Mouse (Mus musculus): Measurements from ENCODE around the gene Ifnar1. TPM values are rescaled to one million over a fixed set of nuclear protein-coding genes. Genes with fewer than 3 reads are reported as not detected.

Gene Ifnar1
- polyA plus RNA-seq, 1 experiment from 2014 or later, result 43.9 TPM

DNA sequence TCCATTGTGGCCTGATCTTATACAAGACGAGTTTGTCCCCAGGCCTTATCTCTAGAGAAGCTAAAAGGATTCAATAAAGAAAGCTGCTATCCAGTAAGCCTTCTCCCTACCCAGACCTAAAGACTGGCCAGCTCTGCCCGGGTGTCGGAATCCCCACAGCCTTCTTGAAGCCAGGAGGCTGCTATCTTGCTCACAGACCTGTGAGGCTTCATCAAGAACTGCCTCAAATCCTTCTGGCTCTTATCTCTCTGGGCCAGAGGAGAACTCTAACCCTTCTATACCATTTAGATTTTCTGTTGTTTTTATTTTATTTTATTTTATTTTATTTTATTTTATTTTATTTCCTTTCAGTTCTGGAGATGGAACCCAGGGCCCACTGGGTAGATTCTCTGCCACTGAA lies 52.0 kb downstream of the Ifnar1 start:
- H3K4me1 ChIP-seq, result peaks cover 48% of the 10 kb centered on the region
- H3K27ac ChIP-seq, result no peak overlapping the region
- H3K27me3 ChIP-seq (ENCODE audit: insufficient read depth, poor library complexity, severe bottlenecking), result no peaks in the 10 kb centered on the region
- WGBS, result 45% methylated on average over 3 of the region's 3 CpGs
- no peaks in the 10 kb centered on the region for H3K9me3 ChIP-seq
- H3K36me3 ChIP-seq, result no peaks in the 10 kb centered on the region
- H3K4me3 ChIP-seq, result no peak overlapping the region
- DNase-seq (ENCODE audit: low spot score), result no peak

DNA sequence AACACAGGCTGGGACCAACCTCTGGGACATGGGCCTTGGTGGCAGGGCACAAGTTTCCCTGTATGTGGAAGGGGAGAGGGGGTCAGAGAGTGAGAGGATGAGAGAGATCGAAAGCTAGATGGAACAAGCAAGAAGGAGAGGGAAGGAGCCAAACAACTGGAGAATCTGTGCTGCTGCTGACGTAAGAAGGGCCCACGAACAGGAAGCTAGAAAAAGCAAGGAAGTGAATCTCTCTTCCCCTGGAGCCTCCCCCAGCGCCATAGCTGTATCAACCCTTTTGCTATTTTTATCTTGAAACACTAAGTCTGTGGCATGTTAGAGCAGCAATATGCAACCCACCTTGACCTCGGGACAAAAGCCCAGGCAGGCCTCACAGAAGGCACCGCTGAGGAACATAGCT lies 53.0 kb downstream of the Ifnar1 start:
- peaks cover 40% of the 10 kb centered on the region for H3K4me1 ChIP-seq
- WGBS, result 46% methylated on average over 6 of the region's 6 CpGs
- H3K4me3 ChIP-seq, result no peak overlapping the region
- no peak for DNase-seq (ENCODE audit: low spot score)
- H3K27me3 ChIP-seq (ENCODE audit: insufficient read depth, poor library complexity, severe bottlenecking), result no peaks in the 10 kb centered on the region
- no peaks in the 10 kb centered on the region for H3K36me3 ChIP-seq
- peak overlapping the region; percentile 74 for H3K27ac ChIP-seq
- no peaks in the 10 kb centered on the region for H3K9me3 ChIP-seq

DNA sequence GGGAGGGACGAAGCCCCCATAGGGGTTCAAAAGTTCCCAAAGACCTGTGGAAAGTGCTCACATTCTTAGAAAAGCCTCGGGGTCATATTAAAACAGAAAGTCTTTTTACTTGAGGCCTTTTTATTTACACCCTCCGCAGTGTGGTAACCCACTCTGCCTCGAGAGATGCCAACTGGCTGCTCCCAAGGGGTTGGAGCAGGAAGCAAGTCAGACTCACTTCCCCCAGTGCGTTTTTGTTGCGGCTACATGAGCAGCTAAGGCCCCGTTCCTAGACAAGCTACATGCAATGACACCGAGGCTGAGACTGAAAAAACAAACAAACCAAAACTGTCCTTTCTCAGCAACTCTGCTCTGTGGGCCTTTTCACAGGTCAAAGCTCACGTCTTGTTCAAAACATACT lies 53.5 kb downstream of the Ifnar1 start:
- Histone ChIP-seq H3K27me3 (ENCODE audit: insufficient read depth, poor library complexity, severe bottlenecking) (no peaks in the 10 kb centered on the region), H3K4me3 (no peak overlapping the region), H3K9me3 (no peaks in the 10 kb centered on the region), H3K27ac (peak overlapping the region; percentile 74), H3K4me1 (peaks cover 36% of the 10 kb centered on the region), H3K36me3 (no peaks in the 10 kb centered on the region)
- 63% methylated on average over 9 of the region's 9 CpGs for WGBS
- no peak for DNase-seq (ENCODE audit: low spot score)

DNA sequence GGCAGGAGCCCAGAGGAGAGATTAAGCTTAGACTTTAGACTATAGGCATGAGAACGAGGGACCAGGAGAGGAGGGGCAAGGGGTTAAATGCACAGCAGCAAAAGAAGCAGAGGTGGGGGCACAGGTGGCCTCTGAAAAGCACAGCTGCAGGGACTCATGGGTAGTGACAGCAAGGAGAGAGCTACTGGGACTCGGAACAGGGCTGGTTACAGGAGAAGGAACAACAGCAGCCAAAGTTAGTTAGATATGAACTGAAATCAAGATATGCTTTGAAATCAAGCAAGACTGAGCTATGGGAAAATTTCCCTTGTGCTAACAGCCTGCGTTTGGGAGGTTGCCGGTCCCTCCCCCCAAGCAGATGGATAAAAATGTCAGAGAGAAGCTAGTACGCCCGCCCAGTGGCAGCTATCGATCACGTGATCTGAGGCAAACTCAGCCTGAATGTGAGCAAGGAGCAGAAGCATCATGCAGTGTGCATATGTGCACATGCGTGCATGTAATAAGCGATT lies 56.6 kb downstream of the Ifnar1 start:
- Histone ChIP-seq H3K4me1 (peaks cover 37% of the 10 kb centered on the region), H3K27ac (peak overlapping the region; percentile 53; the same call in 1 of the 2 replicates), H3K36me3 (no peaks in the 10 kb centered on the region), H3K27me3 (ENCODE audit: insufficient read depth, poor library complexity, severe bottlenecking) (no peaks in the 10 kb centered on the region), H3K9me3 (no peaks in the 10 kb centered on the region), H3K4me3 (peak overlapping the region; percentile 28; the same call in 1 of the 2 replicates)
- DNase-seq (ENCODE audit: low spot score), result no peak
- 35% methylated on average over 10 of the region's 10 CpGs for WGBS

DNA sequence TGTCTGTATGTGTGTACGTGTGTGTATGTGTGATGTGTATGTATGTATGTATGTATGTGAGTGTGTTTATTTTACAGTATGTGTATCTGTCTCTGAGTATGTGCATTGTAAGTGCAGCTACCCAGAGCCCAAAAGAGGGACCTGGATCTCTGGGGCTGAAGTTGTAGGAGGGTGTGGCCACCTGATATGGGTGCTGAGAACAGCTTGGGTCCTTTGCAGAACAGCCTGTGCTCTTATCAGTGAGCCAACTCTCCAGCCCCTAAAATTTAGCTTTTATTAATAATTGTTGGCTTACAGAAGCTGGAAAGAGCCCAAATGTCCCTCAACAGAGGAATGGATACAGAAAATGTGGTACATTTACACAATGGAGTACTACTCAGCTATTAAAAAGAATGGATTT lies 58.6 kb downstream of the Ifnar1 start:
- Histone ChIP-seq H3K36me3 (no peaks in the 10 kb centered on the region), H3K27ac (no peak overlapping the region), H3K4me1 (peaks cover 41% of the 10 kb centered on the region), H3K4me3 (no peak overlapping the region), H3K9me3 (no peaks in the 10 kb centered on the region), H3K27me3 (ENCODE audit: insufficient read depth, poor library complexity, severe bottlenecking) (no peaks in the 10 kb centered on the region)
- no peak for DNase-seq (ENCODE audit: low spot score)
- WGBS, result 96% methylated on average over 1 of the region's 1 CpGs

DNA sequence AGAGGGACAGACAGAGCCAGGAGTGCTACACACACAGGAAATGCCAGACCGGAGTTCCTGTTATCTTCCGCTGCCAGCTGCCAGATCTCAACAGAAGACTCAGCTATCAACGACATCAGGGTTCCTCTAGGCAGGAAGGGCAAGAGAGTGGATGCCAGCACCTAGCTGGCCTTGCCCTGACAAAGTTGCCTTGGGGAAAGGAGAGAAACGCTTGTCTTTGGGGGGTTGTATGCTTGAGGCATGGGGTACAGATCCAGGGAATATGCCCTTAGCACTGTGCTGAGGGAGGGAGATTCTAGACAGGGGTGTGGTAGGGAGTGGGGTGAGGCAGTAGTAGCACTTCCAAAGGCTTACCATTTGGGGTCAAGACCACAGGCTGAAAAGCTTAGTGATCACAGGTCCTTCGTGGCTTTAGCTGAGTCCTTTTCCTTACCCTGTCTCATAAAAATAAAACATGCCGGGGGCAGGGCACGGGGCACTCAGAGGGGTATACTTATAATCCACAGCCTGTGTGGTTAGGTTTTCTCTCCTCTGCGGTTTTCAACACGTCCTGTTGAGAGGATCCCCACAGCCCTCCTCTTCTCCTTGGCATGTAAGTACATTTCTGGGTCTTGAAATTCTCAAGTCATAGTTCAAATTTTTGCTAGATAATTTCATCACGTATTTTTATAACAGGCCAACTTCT lies 60.7 kb downstream of the Ifnar1 start:
- Histone ChIP-seq H3K4me3 (0 out of 2 replicates have a peak overlapping the region, but pooled peaks have one; percentile 3), H3K27ac (peak overlapping the region; percentile 99)
- no peak for DNase-seq (ENCODE audit: low spot score)

DNA sequence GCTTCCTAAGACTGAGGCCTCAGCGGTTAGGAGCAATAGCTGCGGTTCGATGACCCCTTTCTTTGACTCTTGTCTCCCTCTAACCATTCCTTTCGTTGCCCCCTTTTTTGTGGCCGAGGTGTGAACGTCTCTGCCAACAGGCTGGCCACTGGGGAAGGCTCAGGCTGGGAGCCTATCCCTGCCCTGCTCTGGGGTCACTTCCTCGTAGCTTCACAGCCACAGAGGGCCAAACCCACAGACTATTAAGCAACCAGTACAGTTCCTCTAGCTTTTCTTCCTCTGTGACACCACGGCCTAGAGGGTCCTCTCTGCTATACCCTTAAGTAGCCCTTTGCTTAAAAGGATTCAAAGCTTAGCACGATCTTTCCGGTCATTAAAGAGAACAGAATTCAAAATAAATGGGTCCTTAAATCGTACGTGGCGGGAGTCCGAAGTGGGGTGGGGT lies 61.4 kb downstream of the Ifnar1 start:
- H3K36me3 ChIP-seq, result 0 out of 2 replicates have a peak, but pooled peaks cover 4% of the 10 kb centered on the region
- WGBS, result 13% methylated on average over 14 of the region's 14 CpGs
- peak overlapping the region; percentile 96 for H3K4me3 ChIP-seq
- peak overlapping the region; percentile 99 for H3K27ac ChIP-seq
- H3K9me3 ChIP-seq, result no peaks in the 10 kb centered on the region
- peaks cover 58% of the 10 kb centered on the region for H3K4me1 ChIP-seq
- no peaks in the 10 kb centered on the region for H3K27me3 ChIP-seq (ENCODE audit: insufficient read depth, poor library complexity, severe bottlenecking)
- no peak for DNase-seq (ENCODE audit: low spot score)

More for the DNA sequence above, 60.7 kb downstream of the Ifnar1 start:
- H3K4me1 ChIP-seq, result peaks cover 55% of the 10 kb centered on the region
- H3K27me3 ChIP-seq (ENCODE audit: insufficient read depth, poor library complexity, severe bottlenecking), result no peaks in the 10 kb centered on the region
- WGBS, result 45% methylated on average over 10 of the region's 10 CpGs
- 0 out of 2 replicates have a peak, but pooled peaks cover 4% of the 10 kb centered on the region for H3K36me3 ChIP-seq
- no peaks in the 10 kb centered on the region for H3K9me3 ChIP-seq

DNA sequence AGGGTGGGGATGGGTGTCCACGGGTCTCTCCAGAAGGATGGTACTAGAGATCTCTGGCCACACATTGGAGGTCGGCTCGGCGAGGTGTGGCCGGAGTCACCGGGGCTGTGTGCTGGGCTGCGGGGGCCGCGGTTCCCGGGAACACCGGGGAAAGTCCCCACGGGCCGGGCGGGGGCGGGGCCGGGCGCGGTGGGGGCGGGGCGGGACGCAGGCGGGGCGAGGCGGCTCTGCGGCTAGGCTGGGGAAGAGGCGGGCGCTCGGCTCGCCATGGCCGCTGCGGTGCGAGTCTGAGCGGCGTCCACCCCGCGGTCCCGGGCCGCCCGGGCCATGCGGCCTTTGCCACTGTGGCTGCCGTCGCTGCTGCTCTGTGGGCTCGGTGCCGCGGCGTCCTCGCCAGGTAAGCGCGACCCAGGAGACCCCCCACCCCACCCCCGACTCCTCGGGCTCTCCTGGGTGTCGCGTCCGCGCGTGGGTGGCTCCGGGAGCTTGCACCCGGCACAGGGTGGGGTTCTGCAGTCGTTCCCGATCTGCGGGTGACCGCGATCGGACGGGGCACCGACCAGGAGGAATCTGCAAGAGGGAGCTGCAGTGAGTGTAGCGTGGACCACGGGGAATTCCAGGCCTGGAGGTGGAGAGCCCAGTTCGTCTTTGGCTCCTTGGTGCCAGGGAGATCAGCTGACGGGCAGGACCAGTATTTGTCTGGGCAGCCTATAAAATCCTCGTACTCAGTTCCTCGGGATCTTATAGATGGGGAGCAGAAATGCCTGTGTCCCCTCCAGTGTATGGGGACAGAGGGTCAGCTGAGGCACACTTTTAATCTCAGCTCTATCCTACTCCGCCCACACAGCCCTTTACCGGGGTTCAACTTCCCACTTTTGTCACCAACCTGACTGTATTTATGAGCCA lies 62.1 kb downstream of the Ifnar1 start, which contains the start of gene Ifngr2:
Gene Ifngr2, plus strand, starts transcription at position 237 of the 906 bp plus-strand sequence.
- WGBS, result under 1% methylated on average over 53 of the region's 74 CpGs
- peak within 1 kb of the TSS; percentile 96 for H3K4me3 ChIP-seq
- no peaks in the 10 kb centered on the region for H3K27me3 ChIP-seq (ENCODE audit: insufficient read depth, poor library complexity, severe bottlenecking)
- peak within 1 kb of the TSS; percentile 99 for H3K27ac ChIP-seq
- 0 out of 2 replicates have a peak, but pooled peaks cover 4% of the 10 kb centered on the region for H3K36me3 ChIP-seq
- H3K9me3 ChIP-seq, result no peaks in the 10 kb centered on the region
- H3K4me1 ChIP-seq, result peaks cover 63% of the 10 kb centered on the region
- no peak for DNase-seq (ENCODE audit: low spot score)

DNA sequence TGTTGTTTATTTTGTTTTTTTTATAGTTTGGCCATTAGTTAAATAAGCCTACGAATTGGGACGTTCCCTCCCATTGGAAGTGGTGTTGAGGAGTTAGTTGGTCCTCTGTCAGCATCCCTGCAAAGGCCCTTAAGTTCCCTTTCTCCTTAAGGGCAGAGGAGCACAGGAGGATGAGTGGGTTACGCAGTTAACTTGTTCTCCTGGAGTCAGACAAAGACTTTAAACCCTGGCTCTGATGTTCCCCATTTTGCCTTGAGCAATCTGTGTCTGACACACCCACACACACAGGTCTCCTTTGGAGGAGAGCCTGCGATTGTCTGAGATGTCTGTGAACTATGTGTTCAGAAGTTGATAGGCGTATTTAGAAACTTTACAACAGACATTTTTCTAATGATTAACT lies 62.9 kb downstream of the Ifnar1 start:
- 49% methylated on average over 5 of the region's 5 CpGs for WGBS
- peak overlapping the region; percentile 99 for H3K27ac ChIP-seq

DNA sequence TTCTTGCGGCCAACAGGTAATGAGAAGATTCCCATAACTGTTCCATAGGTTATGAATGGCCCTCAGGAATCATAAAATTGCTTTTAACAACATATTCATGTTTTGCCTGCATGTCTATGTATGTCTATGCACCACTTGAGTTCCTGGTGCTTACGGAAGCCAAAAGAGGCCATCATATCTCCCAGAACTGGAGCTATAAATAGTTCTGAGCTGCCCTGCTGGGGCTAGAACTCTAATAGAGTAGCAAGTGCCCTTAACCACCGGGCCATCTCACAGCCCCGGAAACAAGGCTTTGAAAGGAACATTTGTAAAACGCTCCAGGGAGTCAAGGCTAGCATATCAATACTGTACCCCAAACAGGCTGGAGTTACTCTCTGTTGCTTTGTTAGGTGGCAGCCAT lies 63.5 kb downstream of the Ifnar1 start:
- no peak for DNase-seq (ENCODE audit: low spot score)
- Histone ChIP-seq H3K4me1 (peaks cover 77% of the 10 kb centered on the region), H3K9me3 (no peaks in the 10 kb centered on the region), H3K4me3 (peak overlapping the region; percentile 96), H3K36me3 (peaks cover 10% of the 10 kb centered on the region; the same call in 1 of the 2 replicates), H3K27ac (peak overlapping the region; percentile 99), H3K27me3 (ENCODE audit: insufficient read depth, poor library complexity, severe bottlenecking) (no peaks in the 10 kb centered on the region)
- WGBS, result 35% methylated on average over 5 of the region's 5 CpGs

More for the DNA sequence above, 62.9 kb downstream of the Ifnar1 start:
- DNase-seq (ENCODE audit: low spot score), result no peak
- Histone ChIP-seq H3K4me1 (peaks cover 71% of the 10 kb centered on the region), H3K9me3 (no peaks in the 10 kb centered on the region), H3K4me3 (peak overlapping the region; percentile 96), H3K36me3 (peaks cover 9% of the 10 kb centered on the region; the same call in 1 of the 2 replicates), H3K27me3 (ENCODE audit: insufficient read depth, poor library complexity, severe bottlenecking) (no peaks in the 10 kb centered on the region)

DNA sequence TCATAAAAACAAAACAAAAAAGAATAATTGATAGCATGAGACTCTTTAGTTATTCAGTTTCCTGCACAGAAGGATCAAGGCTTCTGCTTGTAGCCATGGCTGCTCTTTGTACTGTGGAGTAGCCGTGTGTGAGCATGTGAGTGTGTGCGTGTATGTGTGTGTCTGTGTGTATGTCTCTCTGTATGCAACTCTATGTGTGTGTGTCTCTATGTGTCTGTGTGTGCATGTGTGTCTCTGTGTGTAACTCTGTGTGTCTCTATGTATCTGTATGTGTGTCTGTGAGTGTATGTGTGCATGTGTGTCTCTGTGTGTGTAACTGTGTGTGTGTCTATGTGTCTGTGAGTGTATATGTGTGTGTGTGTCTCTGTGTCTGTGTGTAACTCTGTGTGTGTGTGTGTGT lies 64.0 kb downstream of the Ifnar1 start:
- H3K27me3 ChIP-seq (ENCODE audit: insufficient read depth, poor library complexity, severe bottlenecking), result no peaks in the 10 kb centered on the region
- peak overlapping the region; percentile 96 for H3K4me3 ChIP-seq
- H3K9me3 ChIP-seq, result no peaks in the 10 kb centered on the region
- DNase-seq (ENCODE audit: low spot score), result no peak
- peaks cover 10% of the 10 kb centered on the region; the same call in 1 of the 2 replicates for H3K36me3 ChIP-seq
- WGBS, result 68% methylated on average over 2 of the region's 2 CpGs
- H3K4me1 ChIP-seq, result peaks cover 81% of the 10 kb centered on the region
- peak overlapping the region; percentile 99 for H3K27ac ChIP-seq

DNA sequence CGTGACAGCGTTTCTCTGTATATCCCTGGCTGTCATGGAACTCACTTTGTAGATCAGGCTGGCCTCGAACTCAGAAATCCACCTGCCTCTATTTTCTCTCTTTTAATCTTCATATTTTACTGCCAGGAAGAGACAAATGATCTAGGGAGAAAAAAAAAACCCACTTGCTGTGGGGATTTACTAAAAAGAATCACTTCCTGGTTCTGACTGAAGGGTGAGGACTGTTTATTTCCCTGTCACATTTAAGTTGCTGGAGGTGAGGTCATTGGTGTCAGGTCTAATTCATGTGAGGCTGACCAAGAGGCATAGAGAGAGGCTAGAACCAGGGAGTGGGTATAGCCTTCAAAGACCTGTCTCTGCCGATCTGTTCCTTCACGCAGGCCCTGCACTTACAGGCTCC lies 64.6 kb downstream of the Ifnar1 start:
- WGBS, result 64% methylated on average over 5 of the region's 5 CpGs
- H3K36me3 ChIP-seq, result peaks cover 10% of the 10 kb centered on the region; the same call in 1 of the 2 replicates
- H3K9me3 ChIP-seq, result no peaks in the 10 kb centered on the region
- peaks cover 87% of the 10 kb centered on the region for H3K4me1 ChIP-seq
- peak overlapping the region; percentile 80 for H3K27ac ChIP-seq
- H3K27me3 ChIP-seq (ENCODE audit: insufficient read depth, poor library complexity, severe bottlenecking), result no peaks in the 10 kb centered on the region
- H3K4me3 ChIP-seq, result peak overlapping the region; percentile 96
- no peak for DNase-seq (ENCODE audit: low spot score)
